Mouse (Mus musculus) cerebellum, postnatal 10 days (tissue): ENCODE data around the gene Dnm3.
A peak's percentile ranks its signal among the peaks of the same experiment; 100 is the strongest.
"Not testable (repeated sequence)": the region's sequence is repeated elsewhere in the genome, so short reads cannot be mapped to it uniquely, and the experiment has no call there.

Source experiments
- DNase-seq, 2 experiments: peaks; one replicate each; pipeline ENCODE4 v3.0.0; 2021; ENCODE audit warnings: mixed read lengths in 2 of 2

Dnm3 gene

DNA sequence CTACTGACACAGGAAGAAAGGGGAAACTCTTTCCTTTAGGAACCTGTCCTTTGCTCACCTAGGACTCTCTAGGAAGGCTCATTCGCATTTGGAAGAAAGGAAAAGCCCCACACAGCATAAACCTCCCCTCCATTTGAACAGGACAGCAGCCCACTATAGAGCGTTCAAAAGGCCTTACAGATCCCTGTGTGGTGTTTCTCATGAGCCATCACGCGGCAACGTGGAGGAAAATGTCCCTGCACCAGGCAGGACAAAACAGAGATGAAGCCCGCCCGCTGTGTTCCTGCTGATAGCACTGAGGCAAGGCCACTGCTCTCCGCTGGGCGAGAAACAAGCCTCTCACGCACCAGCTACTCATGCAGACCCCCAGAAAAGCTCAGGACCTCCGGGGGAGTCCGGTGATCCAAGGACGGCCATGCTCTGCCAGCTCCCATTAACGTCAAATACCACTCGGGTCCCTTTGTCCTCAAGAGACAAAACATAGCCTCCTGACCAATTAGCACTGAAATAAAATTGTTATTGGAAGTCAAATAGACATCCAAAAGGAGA lies 51.8 kb downstream of the Dnm3 start:
- peak; percentile 24 to 49 for DNase-seq

DNA sequence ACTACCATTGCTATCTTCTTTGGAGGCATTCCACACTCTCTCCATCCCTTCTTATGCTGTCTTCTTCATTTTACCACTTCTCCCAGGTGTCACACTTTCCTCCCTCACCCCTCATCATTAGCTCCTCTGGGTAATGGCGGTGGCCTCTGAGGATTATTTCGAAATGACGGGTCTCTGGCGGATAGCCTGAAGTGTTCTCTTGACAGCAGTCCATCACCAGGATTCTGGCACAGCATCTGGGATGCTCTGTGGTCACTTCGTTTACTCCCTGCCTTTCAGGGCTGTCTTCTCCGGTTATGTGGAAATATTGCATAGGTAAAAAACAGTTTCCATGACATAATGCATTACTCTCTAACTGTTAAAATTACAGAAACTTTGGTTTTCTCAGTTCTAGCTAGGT lies 55.0 kb downstream of the Dnm3 start:
- peak; percentile 71 to 72 for DNase-seq

GRCm38 (mm10) chr1:162413791-162414190 lies 64.0 kb downstream of the Dnm3 start:
- DNase-seq, result no peak

GRCm38 (mm10) chr1:162412787-162413429 lies 64.9 kb downstream of the Dnm3 start:
- DNase-seq, result peak; percentile 14 to 35

DNA sequence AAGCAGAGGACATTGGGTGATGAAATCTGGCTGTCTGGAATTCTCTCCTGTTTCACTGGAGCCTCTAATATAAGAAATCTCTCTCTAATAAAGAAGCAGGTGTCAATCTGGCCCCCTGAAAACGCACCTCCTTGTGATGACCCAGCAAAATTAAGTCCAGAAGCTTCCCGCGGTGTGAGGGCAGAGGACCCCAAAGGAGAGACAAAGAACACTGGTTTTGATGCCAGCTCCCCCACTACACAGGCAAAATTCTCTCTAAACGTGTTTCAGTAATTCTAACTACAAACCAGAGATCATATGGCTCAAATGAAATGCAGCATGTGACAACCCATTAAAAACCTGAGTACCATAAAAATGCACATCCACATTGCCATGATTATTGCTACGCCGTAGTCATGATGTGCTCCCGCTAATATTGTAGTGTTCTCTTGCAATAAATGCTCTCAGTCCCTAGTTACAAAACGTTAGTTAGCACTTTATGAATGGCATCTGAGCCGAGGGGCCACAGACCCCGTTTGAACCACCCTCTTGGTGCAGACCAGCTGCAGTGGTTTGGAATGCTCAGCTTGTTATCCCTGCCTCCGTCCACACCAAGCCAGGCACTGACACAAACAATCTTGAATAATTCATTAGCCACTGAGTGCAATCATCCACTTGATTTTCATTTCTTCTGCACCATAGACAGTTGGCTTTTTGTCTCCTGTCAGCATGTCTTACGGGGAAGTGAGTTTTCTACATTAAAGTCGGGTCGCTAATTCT lies 67.4 kb downstream of the Dnm3 start:
- DNase-seq, result peak; percentile 26

DNA sequence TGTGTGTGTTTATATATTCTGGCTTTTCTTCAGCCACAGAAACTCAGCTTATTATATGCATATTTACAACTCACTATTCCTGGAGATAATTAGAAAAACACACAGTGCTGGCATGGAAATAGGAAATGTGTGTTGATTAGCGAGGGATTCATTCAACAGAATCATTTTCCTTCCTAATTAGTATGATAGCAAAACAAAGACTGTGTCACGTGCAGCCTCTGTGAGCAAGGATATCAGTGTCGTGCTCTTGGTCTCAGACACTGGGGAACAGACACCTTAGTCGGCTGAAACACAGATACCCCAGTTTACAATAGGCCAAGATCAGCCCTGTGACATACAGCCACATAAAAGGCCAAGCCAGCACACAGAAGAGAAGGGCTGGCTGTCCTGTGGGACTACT lies 83.3 kb downstream of the Dnm3 start:
- DNase-seq, result no peak

- DNase-seq, result no peak
These were observed 89.2 kb downstream of the Dnm3 start for GRCm38 (mm10) chr1:162388442-162389165.

GRCm38 (mm10) chr1:162373068-162373467 lies 104.8 kb downstream of the Dnm3 start:
- DNase-seq, result not testable (repeated sequence)

- DNase-seq, result no peak
These were observed 108.1 kb downstream of the Dnm3 start for GRCm38 (mm10) chr1:162369726-162370125.

DNA sequence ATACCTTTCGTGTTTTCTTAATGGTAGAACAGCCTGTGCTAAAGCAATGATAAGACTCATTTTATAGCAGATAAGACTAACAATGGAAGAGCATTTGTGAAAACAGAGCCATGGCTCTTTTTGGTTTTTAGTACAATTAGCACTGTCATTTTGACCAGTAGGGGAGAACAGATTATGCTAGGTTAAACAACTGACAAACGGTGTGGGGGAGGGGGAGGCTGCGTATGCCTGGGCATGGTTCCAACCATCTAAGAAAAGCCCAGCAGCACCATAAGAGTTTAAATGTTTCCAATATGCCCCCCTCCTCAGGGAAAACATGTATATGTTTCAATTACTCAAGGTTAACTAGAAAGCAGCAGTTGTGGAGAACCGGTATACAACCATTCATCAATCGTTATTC lies 115.9 kb downstream of the Dnm3 start:
- peak; percentile 81 to 84 for DNase-seq

GRCm38 (mm10) chr1:162359270-162359669 lies 118.6 kb downstream of the Dnm3 start:
- peak; percentile 78 to 79 for DNase-seq

DNA sequence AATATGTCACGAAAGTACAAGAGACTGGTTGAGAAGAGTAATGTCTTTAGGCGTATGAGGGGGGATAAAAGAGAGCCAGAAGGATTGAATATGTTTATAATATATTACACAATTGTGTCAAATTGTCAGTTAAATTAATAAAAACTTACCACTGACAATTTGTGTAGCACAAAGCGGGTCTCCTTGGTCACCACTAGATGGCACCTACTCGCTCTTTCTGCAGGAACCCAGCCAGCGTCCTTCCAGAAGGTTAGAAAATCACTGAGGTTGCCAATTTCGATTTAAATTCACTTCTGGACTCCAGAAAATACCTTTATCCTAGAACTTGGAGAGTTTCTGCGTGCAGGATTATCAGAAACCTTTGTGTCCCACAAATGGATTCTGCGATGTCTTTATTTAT lies 119.8 kb downstream of the Dnm3 start:
- peak; percentile 76 to 82 for DNase-seq

DNA sequence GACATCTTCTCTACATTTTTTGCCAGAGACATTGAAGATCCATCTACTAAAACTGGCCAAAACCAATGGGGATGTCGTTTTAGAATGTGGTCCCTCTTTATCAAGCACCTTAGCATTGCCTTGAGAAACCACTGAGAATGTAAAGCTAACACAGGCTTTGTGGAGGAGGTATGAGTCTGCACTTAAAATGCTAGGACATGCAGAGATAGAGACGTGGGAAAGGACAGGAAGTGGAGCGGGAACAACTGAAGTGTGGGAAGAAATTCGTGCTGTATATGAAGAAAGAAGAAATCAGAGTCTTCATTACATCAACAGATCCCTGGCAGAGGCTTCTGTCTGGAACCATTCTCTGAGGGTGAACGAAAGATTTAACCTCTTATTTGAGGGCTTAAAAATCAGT lies 121.4 kb downstream of the Dnm3 start:
- DNase-seq, result no peak

GRCm38 (mm10) chr1:162354780-162355179 lies 123.1 kb downstream of the Dnm3 start:
- DNase-seq, result no peak

GRCm38 (mm10) chr1:162353831-162354230 lies 124.0 kb downstream of the Dnm3 start:
- no peak for DNase-seq

- DNase-seq, result peak in 1 of 2 experiments; percentile 22
These were observed 128.5 kb downstream of the Dnm3 start for GRCm38 (mm10) chr1:162349306-162349705.

- no peak for DNase-seq
These were observed 131.3 kb downstream of the Dnm3 start for GRCm38 (mm10) chr1:162346456-162347011.

- no peak for DNase-seq
These were observed 140.7 kb downstream of the Dnm3 start for GRCm38 (mm10) chr1:162337170-162337569.

GRCm38 (mm10) chr1:162336640-162337039 lies 141.2 kb downstream of the Dnm3 start:
- peak; percentile 38 to 65 for DNase-seq

- DNase-seq, result no peak
These were observed 141.6 kb downstream of the Dnm3 start for GRCm38 (mm10) chr1:162336224-162336623.

DNA sequence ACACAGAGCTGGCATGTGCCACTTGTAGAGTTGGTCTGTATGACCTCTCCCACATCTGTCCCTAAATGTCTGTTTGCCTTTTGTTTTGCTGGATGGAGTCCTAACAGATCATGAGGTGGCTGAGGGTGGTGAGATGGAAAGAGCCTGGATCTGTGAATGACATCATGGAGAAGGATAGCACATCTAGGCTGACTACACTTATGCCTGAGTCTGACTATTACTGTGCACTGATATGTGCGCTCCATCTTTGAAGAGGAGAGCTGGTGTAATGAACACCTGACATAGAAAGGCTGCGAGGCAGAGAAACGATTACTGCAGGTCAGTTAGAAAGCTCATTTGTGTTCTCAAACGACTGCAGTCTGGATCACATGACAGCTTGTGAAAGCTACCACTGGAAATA lies 149.2 kb downstream of the Dnm3 start:
- no peak for DNase-seq

- no peak for DNase-seq
These were observed 150.2 kb downstream of the Dnm3 start for GRCm38 (mm10) chr1:162327631-162328030.

DNA sequence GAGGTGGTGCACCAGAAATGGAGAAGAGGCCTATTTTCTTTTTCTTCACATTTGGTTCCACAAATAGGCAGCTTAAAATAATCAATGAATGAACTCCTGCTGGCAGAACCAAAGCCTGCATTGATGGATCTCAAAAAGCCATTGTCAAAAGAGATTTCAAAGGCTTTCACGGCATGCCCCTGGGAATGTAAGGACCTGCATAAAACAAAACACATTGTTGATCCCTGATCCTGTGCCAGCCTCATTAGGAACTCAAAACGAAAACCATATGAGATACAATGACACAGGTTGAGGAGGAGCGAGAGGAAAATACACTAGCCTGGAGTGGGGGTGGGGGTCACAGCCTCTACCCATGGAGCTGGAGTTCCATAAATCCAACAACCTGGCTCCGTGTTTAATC lies 153.4 kb downstream of the Dnm3 start:
- no peak for DNase-seq
